Mouse (Mus musculus): ENCODE results near the gene Tns4.

DNA sequence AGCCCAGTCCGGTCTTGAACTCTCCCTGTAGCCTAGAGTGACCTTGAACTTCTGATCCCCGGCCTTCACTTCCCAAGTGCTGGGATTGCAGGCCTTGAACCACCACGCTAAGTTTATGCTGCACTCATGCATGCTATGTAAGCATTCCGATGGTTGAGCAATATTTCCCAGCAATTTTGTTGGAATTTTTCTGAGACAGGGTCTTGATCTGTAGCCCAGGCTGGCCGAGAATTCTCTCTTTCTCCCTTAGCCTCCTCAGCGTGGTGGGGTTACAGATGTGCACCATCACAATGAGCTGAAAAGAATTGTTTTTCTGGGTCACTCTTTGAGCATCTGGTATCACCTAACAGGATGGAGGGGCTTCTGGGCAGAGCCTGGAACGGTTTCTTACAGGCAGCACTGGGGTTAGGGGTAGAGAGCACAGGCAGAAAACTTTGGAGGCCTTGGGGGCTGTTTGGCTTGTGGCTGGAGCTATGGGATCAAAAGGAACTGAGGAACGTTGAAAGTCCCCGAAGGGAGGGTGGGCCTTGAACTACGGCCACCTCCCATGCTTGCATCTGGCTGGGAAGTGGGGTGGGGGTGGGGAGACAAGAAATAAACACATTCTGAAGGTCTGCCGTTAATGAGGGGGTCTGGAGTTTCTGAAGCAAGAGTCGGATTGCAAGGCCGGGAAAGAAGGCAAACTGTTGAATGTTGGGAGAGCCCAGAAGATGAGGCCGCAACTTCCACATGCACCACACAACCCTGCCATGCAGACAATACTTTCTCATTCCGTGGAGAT is 45.4 kb upstream of the Tns4 start:
- TF ChIP-seq HCFC1 (IDR thresholded peaks at IDR 0.05; ENCODE audit: borderline replicate concordance, insufficient read depth, low read length) = no peak
- TF ChIP-seq ZNF384 (IDR thresholded peaks at IDR 0.05; ENCODE audit: low read depth, low read length) = no peak
- no peak for TF ChIP-seq CHD2 (IDR thresholded peaks at IDR 0.05; ENCODE audit: low read depth, low read length)
- no peak for TF ChIP-seq MAFK (IDR thresholded peaks at IDR 0.05; ENCODE audit: insufficient read depth, low read depth, low read length)
- no peak for TF ChIP-seq ZC3H11A (IDR thresholded peaks at IDR 0.05; ENCODE audit: borderline replicate concordance, low read depth, low read length)

All from ES-E14 (cell line).